Mouse (Mus musculus): ENCODE measurements around the gene 2310030G06Rik. TPM values are rescaled to one million over a fixed set of nuclear protein-coding genes. Genes with fewer than 3 reads are reported as not detected.

The 2310030G06Rik gene
- polyA plus RNA-seq, 1 experiment from 2014 or later = 2.3 TPM

GRCm38 (mm10) chr9:50763331-50763730 is 17.0 kb upstream of the 2310030G06Rik start:
- Histone ChIP-seq H3K4me3 (replicated peaks) (no peak overlapping the region), H3K9me3 (replicated peaks) (no peaks in the 10 kb centered on the region), H3K4me1 (peaks cover 6% of the 10 kb centered on the region), H3K4me2 (no peak overlapping the region), H3K27me3 (replicated peaks) (no peaks in the 10 kb centered on the region), H3K9ac (replicated peaks) (no peak overlapping the region), H3K36me3 (peaks cover 3% of the 10 kb centered on the region; the same call in 1 of the 2 replicates), H3K27ac (replicated peaks) (no peak overlapping the region)
- 64% methylated on average over 1 of the region's 1 CpGs for WGBS
- no peak for ATAC-seq (ENCODE audit: low FRiP score)

GRCm38 (mm10) chr9:50761520-50762243 is 15.3 kb upstream of the 2310030G06Rik start:
- Histone ChIP-seq H3K4me3 (replicated peaks) (no peak overlapping the region), H3K4me1 (no peaks in the 10 kb centered on the region), H3K4me2 (no peak overlapping the region), H3K27me3 (replicated peaks) (no peaks in the 10 kb centered on the region), H3K9ac (replicated peaks) (no peak overlapping the region), H3K27ac (replicated peaks) (no peak overlapping the region), H3K9me3 (replicated peaks) (no peaks in the 10 kb centered on the region), H3K36me3 (peaks cover 3% of the 10 kb centered on the region; the same call in 1 of the 2 replicates)
- WGBS = 67% methylated on average over 6 of the region's 6 CpGs
- no peak for ATAC-seq (ENCODE audit: low FRiP score)

- no peak overlapping the region for H3K9ac ChIP-seq (replicated peaks)
These were observed 10.4 kb upstream of the 2310030G06Rik start for GRCm38 (mm10) chr9:50756711-50757110.

GRCm38 (mm10) chr9:50753947-50754346 is 7.6 kb upstream of the 2310030G06Rik start:
- Histone ChIP-seq H3K36me3 (no peaks in the 10 kb centered on the region), H3K27ac (replicated peaks) (no peak overlapping the region), H3K4me2 (no peak overlapping the region), H3K4me1 (peaks cover 6% of the 10 kb centered on the region; the same call in 1 of the 2 replicates), H3K9me3 (replicated peaks) (no peaks in the 10 kb centered on the region), H3K4me3 (replicated peaks) (no peak overlapping the region), H3K27me3 (replicated peaks) (no peaks in the 10 kb centered on the region), H3K9ac (replicated peaks) (no peak overlapping the region)
- WGBS = 76% methylated on average over 7 of the region's 7 CpGs
- ATAC-seq (ENCODE audit: low FRiP score) = no peak

More at GRCm38 (mm10) chr9:50756711-50757110, 10.4 kb upstream of the 2310030G06Rik start:
- H3K4me2 ChIP-seq = no peak overlapping the region
- no peak for ATAC-seq (ENCODE audit: low FRiP score)
- H3K9me3 ChIP-seq (replicated peaks) = no peaks in the 10 kb centered on the region
- H3K36me3 ChIP-seq = no peaks in the 10 kb centered on the region
- H3K27me3 ChIP-seq (replicated peaks) = no peaks in the 10 kb centered on the region
- 28% methylated on average over 5 of the region's 5 CpGs for WGBS
- H3K27ac ChIP-seq (replicated peaks) = no peak overlapping the region
- H3K4me3 ChIP-seq (replicated peaks) = no peak overlapping the region
- peaks cover 6% of the 10 kb centered on the region; the same call in 1 of the 2 replicates for H3K4me1 ChIP-seq

GRCm38 (mm10) chr9:50752784-50753615 is 6.7 kb upstream of the 2310030G06Rik start:
- WGBS = 73% methylated on average over 17 of the region's 17 CpGs
- no peaks in the 10 kb centered on the region for H3K36me3 ChIP-seq
- H3K4me3 ChIP-seq (replicated peaks) = no peak overlapping the region
- ATAC-seq (ENCODE audit: low FRiP score) = no peak
- peaks cover 6% of the 10 kb centered on the region; the same call in 1 of the 2 replicates for H3K4me1 ChIP-seq
- 0 out of 2 replicates have a peak overlapping the region, but pooled peaks have one; percentile 13 for H3K4me2 ChIP-seq
- H3K27ac ChIP-seq (replicated peaks) = no peak overlapping the region
- no peaks in the 10 kb centered on the region for H3K9me3 ChIP-seq (replicated peaks)
- no peaks in the 10 kb centered on the region for H3K27me3 ChIP-seq (replicated peaks)
- no peak overlapping the region for H3K9ac ChIP-seq (replicated peaks)

- ATAC-seq (ENCODE audit: low FRiP score) = no peak
- H3K4me2 ChIP-seq = 0 out of 2 replicates have a peak within 1 kb of the TSS, but pooled peaks have one; percentile 13
- H3K27ac ChIP-seq (replicated peaks) = no peak within 1 kb of the TSS
- peaks cover 6% of the 10 kb centered on the region; the same call in 1 of the 2 replicates for H3K4me1 ChIP-seq
- no peak within 1 kb of the TSS for H3K9ac ChIP-seq (replicated peaks)
- no peak within 1 kb of the TSS for H3K4me3 ChIP-seq (replicated peaks)
- no peaks in the 10 kb centered on the region for H3K36me3 ChIP-seq
- 75% methylated on average over 14 of the region's 14 CpGs for WGBS
- peaks cover under 1% of the 10 kb centered on the region; the same call in 1 of the 2 replicates for H3K27me3 ChIP-seq (replicated peaks)
- no peaks in the 10 kb centered on the region for H3K9me3 ChIP-seq (replicated peaks)
These were observed 5.8 kb upstream of the 2310030G06Rik start, which contains the start of gene Hspb2 for GRCm38 (mm10) chr9:50752054-50752602. TSS of gene Hspb2 (minus strand) at chr9:50752354.

- WGBS = 77% methylated on average over 22 of the region's 22 CpGs
- no peak for ATAC-seq (ENCODE audit: low FRiP score)
- no peak within 1 kb of the TSS for H3K27ac ChIP-seq (replicated peaks)
- H3K4me3 ChIP-seq (replicated peaks) = no peak within 1 kb of the TSS
- H3K9ac ChIP-seq (replicated peaks) = no peak within 1 kb of the TSS
- no peaks in the 10 kb centered on the region for H3K36me3 ChIP-seq
- H3K4me2 ChIP-seq = no peak within 1 kb of the TSS
- peaks cover 3% of the 10 kb centered on the region; the same call in 1 of the 2 replicates for H3K27me3 ChIP-seq (replicated peaks)
- peaks cover 11% of the 10 kb centered on the region for H3K4me1 ChIP-seq
- H3K9me3 ChIP-seq (replicated peaks) = no peaks in the 10 kb centered on the region
These were observed 5.0 kb upstream of the 2310030G06Rik start, which contains the start of gene Cryab for GRCm38 (mm10) chr9:50751323-50751722. TSS of gene Cryab (plus strand) at chr9:50751325.

GRCm38 (mm10) chr9:50750706-50751105 is 4.4 kb upstream of the 2310030G06Rik start:
- no peak for ATAC-seq (ENCODE audit: low FRiP score)
- no peak overlapping the region for H3K4me2 ChIP-seq
- no peaks in the 10 kb centered on the region for H3K36me3 ChIP-seq
- peaks cover 3% of the 10 kb centered on the region; the same call in 1 of the 2 replicates for H3K27me3 ChIP-seq (replicated peaks)
- no peak overlapping the region for H3K9ac ChIP-seq (replicated peaks)
- no peak overlapping the region for H3K27ac ChIP-seq (replicated peaks)
- H3K9me3 ChIP-seq (replicated peaks) = no peaks in the 10 kb centered on the region
- no peak overlapping the region for H3K4me3 ChIP-seq (replicated peaks)
- 70% methylated on average over 6 of the region's 6 CpGs for WGBS
- H3K4me1 ChIP-seq = peaks cover 14% of the 10 kb centered on the region

- peak overlapping the region; percentile 35 for H3K4me3 ChIP-seq (replicated peaks)
- H3K27ac ChIP-seq (replicated peaks) = no peak overlapping the region
- no peak for ATAC-seq (ENCODE audit: low FRiP score)
- H3K4me2 ChIP-seq = peak overlapping the region; percentile 58
- H3K36me3 ChIP-seq = no peaks in the 10 kb centered on the region
- H3K27me3 ChIP-seq (replicated peaks) = peaks cover 3% of the 10 kb centered on the region; the same call in 1 of the 2 replicates
- H3K4me1 ChIP-seq = peaks cover 8% of the 10 kb centered on the region
- H3K9ac ChIP-seq (replicated peaks) = 0 out of 2 replicates have a peak overlapping the region, but pooled peaks have one; percentile 42
- 19% methylated on average over 7 of the region's 7 CpGs for WGBS
- H3K9me3 ChIP-seq (replicated peaks) = no peaks in the 10 kb centered on the region
These were observed 530 bp downstream of the 2310030G06Rik start for GRCm38 (mm10) chr9:50745806-50746205.

- no peak overlapping the region for H3K4me3 ChIP-seq (replicated peaks)
- no peak overlapping the region for H3K27ac ChIP-seq (replicated peaks)
- no peak overlapping the region for H3K9ac ChIP-seq (replicated peaks)
- WGBS = 76% methylated on average over 2 of the region's 2 CpGs
- H3K36me3 ChIP-seq = no peaks in the 10 kb centered on the region
- H3K4me1 ChIP-seq = peaks cover 18% of the 10 kb centered on the region
- no peak overlapping the region for H3K4me2 ChIP-seq
- no peak for ATAC-seq (ENCODE audit: low FRiP score)
- no peaks in the 10 kb centered on the region for H3K9me3 ChIP-seq (replicated peaks)
- peaks cover 3% of the 10 kb centered on the region; the same call in 1 of the 2 replicates for H3K27me3 ChIP-seq (replicated peaks)
These were observed 3.6 kb downstream of the 2310030G06Rik start for GRCm38 (mm10) chr9:50742744-50743143.

- peaks cover 18% of the 10 kb centered on the region for H3K4me1 ChIP-seq
- no peak overlapping the region for H3K4me2 ChIP-seq
- ATAC-seq (ENCODE audit: low FRiP score) = no peak
- no peaks in the 10 kb centered on the region for H3K9me3 ChIP-seq (replicated peaks)
- no peak overlapping the region for H3K27ac ChIP-seq (replicated peaks)
- WGBS = 90% methylated on average over 3 of the region's 3 CpGs
- H3K27me3 ChIP-seq (replicated peaks) = 0 out of 2 replicates have a peak, but pooled peaks cover 3% of the 10 kb centered on the region
- H3K36me3 ChIP-seq = no peaks in the 10 kb centered on the region
- H3K9ac ChIP-seq (replicated peaks) = no peak overlapping the region
- no peak overlapping the region for H3K4me3 ChIP-seq (replicated peaks)
These were observed 4.1 kb downstream of the 2310030G06Rik start for GRCm38 (mm10) chr9:50742261-50742660.

Measured in neural tube, embryonic 15.5 days (tissue).